In the genomic region with DNA sequence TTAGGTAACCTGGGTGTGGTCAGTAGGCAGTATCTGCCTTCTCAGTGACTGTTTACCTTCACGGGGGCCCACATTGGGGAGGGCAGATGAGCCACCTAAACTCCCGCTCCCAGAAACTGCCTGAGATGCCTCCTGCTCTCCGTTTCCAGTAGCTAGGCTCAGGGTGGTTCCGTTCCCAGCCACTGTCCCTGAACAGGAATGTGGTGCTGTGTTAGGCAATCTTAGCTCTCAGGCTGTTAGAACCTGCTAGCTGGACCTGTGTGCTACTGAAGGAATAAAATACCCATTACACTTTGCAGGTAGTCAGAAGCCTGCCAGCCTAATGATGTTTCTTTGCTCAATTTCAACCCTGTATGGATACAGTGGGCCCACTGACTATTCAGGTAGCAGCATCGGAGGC, we compare ENCODE assay signal across 19 mouse cellular contexts. TPM values are rescaled to one million over a fixed set of nuclear protein-coding genes. Genes with fewer than 3 reads are reported as not detected.
DNase-seq lines count a peak whose midpoint lies in the region; ATAC-seq and TF ChIP-seq lines count a peak whose summit lies in the region.
"Had no signal": no experiment of that assay in that cellular context is flagged by ENCODE, and none has a peak within 500 bp of the region (broad histone marks: within the 10 kb centered on the region; RNA-seq: fewer than 3 reads in every experiment).

No protein-coding gene starts in this region.

- WGBS in heart, embryonic 11.5 days (ENCODE audit: insufficient replicate concordance), result 42% methylated on average over 5 of the region's 5 CpGs
- WGBS in intestine, embryonic 15.5 days, result 40% methylated on average over 5 of the region's 5 CpGs
- 33% methylated on average over 5 of the region's 5 CpGs for WGBS in intestine, postnatal 0 days
- WGBS in stomach, embryonic 16.5 days, result 47% methylated on average over 5 of the region's 5 CpGs
- WGBS in stomach, postnatal 0 days, result 39% methylated on average over 5 of the region's 5 CpGs

- no peak for ATAC-seq in heart, embryonic 11.5 days (replicated peaks; ENCODE audit: insufficient number of reproducible peaks, low FRiP score, low TSS enrichment)
- ATAC-seq in intestine, embryonic 15.5 days, result peak; percentile 32; the same call in 1 of the 2 replicates
- ATAC-seq in intestine, postnatal 0 days, result no peak
- no peak for ATAC-seq in stomach, embryonic 16.5 days (ENCODE audit: insufficient read depth, low FRiP score)
- no peak; the same call in 1 of the 2 replicates for ATAC-seq in stomach, postnatal 0 days (ENCODE audit: low FRiP score, low TSS enrichment)
- ATAC-seq: midbrain, embryonic 13.5 days had no signal

- no peak for TF ChIP-seq EP300 in stomach, postnatal 0 days (optimal IDR thresholded peaks at IDR 0.05)

- no peak overlapping the region for H3K27ac ChIP-seq in heart, embryonic 11.5 days (ENCODE audit: low read depth, low read length)
- no peak overlapping the region for H3K27ac ChIP-seq in intestine, embryonic 15.5 days
- H3K27ac ChIP-seq in intestine, postnatal 0 days (ENCODE audit: low read depth, low read length), result no peak overlapping the region
- 0 out of 2 replicates have a peak overlapping the region, but pooled peaks have one; percentile 6 for H3K27ac ChIP-seq in stomach, embryonic 16.5 days (ENCODE audit: low read length)
- no peak overlapping the region for H3K27ac ChIP-seq in stomach, postnatal 0 days (replicated peaks)
- H3K27ac ChIP-seq: hindbrain, embryonic 12.5 days; midbrain, embryonic 13.5 days had no signal

- DNase-seq in heart, postnatal 36 days, result no peak
- no peak for DNase-seq in stomach, postnatal 0 days (ENCODE audit: low spot score)
- no peak for DNase-seq in retina, embryonic 14.5 days (ENCODE audit: low spot score)
- DNase-seq: adrenal gland, postnatal 25 days; cerebellum, adult 8-10 months; cerebellum, postnatal 36 days; embryo, embryonic 11 days; gastrocnemius, postnatal 25 days; kidney, adult 8-10 months; kidney, postnatal 10 days; lung, adult 18-20 months; lung, postnatal 14 days; right cerebral cortex, postnatal 14 days had no signal

- no peak for TF ChIP-seq CTCF in intestine, postnatal 0 days (IDR thresholded peaks at IDR 0.05; ENCODE audit: low read depth)
- no peak for TF ChIP-seq CTCF in stomach, postnatal 0 days (IDR thresholded peaks at IDR 0.05; ENCODE audit: low read depth)

- intact Hi-C loops in heart, postnatal 36 days (cut with DNase I), result no loop called here

- peaks cover 54% of the 10 kb centered on the region for H3K4me1 ChIP-seq in heart, embryonic 11.5 days (ENCODE audit: control insufficient read depth, insufficient read depth, low read length)
- peaks cover 38% of the 10 kb centered on the region for H3K4me1 ChIP-seq in intestine, embryonic 15.5 days (replicated peaks)
- H3K4me1 ChIP-seq in intestine, postnatal 0 days (replicated peaks; ENCODE audit: control insufficient read depth, insufficient read depth, low read length), result 0 out of 2 replicates have a peak, but pooled peaks cover 4% of the 10 kb centered on the region
- peaks cover 32% of the 10 kb centered on the region; the same call in 1 of the 2 replicates for H3K4me1 ChIP-seq in stomach, embryonic 16.5 days (ENCODE audit: control insufficient read depth, insufficient read depth, low read length)
- H3K4me1 ChIP-seq in stomach, postnatal 0 days (replicated peaks; ENCODE audit: control insufficient read depth, insufficient read depth), result peaks cover 5% of the 10 kb centered on the region

- H3K4me3 ChIP-seq in heart, embryonic 11.5 days (ENCODE audit: low read depth, low read length), result no peak overlapping the region
- no peak overlapping the region for H3K4me3 ChIP-seq in intestine, embryonic 15.5 days (replicated peaks)
- no peak overlapping the region for H3K4me3 ChIP-seq in intestine, postnatal 0 days (ENCODE audit: low read depth, low read length)
- no peak overlapping the region for H3K4me3 ChIP-seq in stomach, embryonic 16.5 days (replicated peaks; ENCODE audit: low read length)
- H3K4me3 ChIP-seq in stomach, postnatal 0 days (ENCODE audit: low read depth, low read length), result no peak overlapping the region
- H3K4me3 ChIP-seq: hindbrain, embryonic 12.5 days; midbrain, embryonic 13.5 days had no signal

- H3K9me3 ChIP-seq in heart, embryonic 11.5 days (replicated peaks; ENCODE audit: control insufficient read depth, low read length), result no peaks in the 10 kb centered on the region
- no peaks in the 10 kb centered on the region for H3K9me3 ChIP-seq in intestine, embryonic 15.5 days
- H3K9me3 ChIP-seq in intestine, postnatal 0 days (ENCODE audit: control insufficient read depth), result no peaks in the 10 kb centered on the region
- no peaks in the 10 kb centered on the region for H3K9me3 ChIP-seq in stomach, embryonic 16.5 days (replicated peaks; ENCODE audit: control insufficient read depth, low read length)
- no peaks in the 10 kb centered on the region for H3K9me3 ChIP-seq in stomach, postnatal 0 days (ENCODE audit: control insufficient read depth, low read length)
- H3K9me3 ChIP-seq: hindbrain, embryonic 12.5 days; midbrain, embryonic 13.5 days had no signal

- H3K36me3 ChIP-seq in heart, embryonic 11.5 days (ENCODE audit: control insufficient read depth, insufficient read depth, low read length), result no peaks in the 10 kb centered on the region
- H3K36me3 ChIP-seq in intestine, embryonic 15.5 days, result no peaks in the 10 kb centered on the region
- H3K36me3 ChIP-seq in intestine, postnatal 0 days (ENCODE audit: control insufficient read depth, insufficient read depth), result no peaks in the 10 kb centered on the region
- H3K36me3 ChIP-seq in stomach, embryonic 16.5 days (ENCODE audit: control insufficient read depth, insufficient read depth, low read length), result no peaks in the 10 kb centered on the region
- H3K36me3 ChIP-seq in stomach, postnatal 0 days (ENCODE audit: control insufficient read depth, insufficient read depth, low read length), result no peaks in the 10 kb centered on the region
- H3K36me3 ChIP-seq: hindbrain, embryonic 12.5 days; midbrain, embryonic 13.5 days had no signal

- H3K4me2 ChIP-seq in heart, embryonic 11.5 days, result no peak overlapping the region; the same call in 1 of the 2 replicates
- no peak overlapping the region for H3K4me2 ChIP-seq in intestine, embryonic 15.5 days (replicated peaks)
- no peak overlapping the region for H3K4me2 ChIP-seq in intestine, postnatal 0 days (replicated peaks; ENCODE audit: low read depth)
- no peak overlapping the region for H3K4me2 ChIP-seq in stomach, embryonic 16.5 days (ENCODE audit: low read depth, low read length)
- H3K4me2 ChIP-seq in stomach, postnatal 0 days (replicated peaks; ENCODE audit: low read depth), result no peak overlapping the region
- H3K4me2 ChIP-seq: hindbrain, embryonic 12.5 days; midbrain, embryonic 13.5 days had no signal

- peak overlapping the region; percentile 43; the same call in 1 of the 2 replicates for H3K9ac ChIP-seq in heart, embryonic 11.5 days (ENCODE audit: low read depth, low read length)
- no peak overlapping the region for H3K9ac ChIP-seq in intestine, embryonic 15.5 days
- no peak overlapping the region for H3K9ac ChIP-seq in intestine, postnatal 0 days (ENCODE audit: low read depth, low read length)
- H3K9ac ChIP-seq in stomach, embryonic 16.5 days (ENCODE audit: low read length), result no peak overlapping the region
- H3K9ac ChIP-seq in stomach, postnatal 0 days (ENCODE audit: low read length), result no peak overlapping the region
- H3K9ac ChIP-seq: hindbrain, embryonic 12.5 days; midbrain, embryonic 13.5 days had no signal

- no peaks in the 10 kb centered on the region for H3K27me3 ChIP-seq in heart, embryonic 11.5 days (ENCODE audit: control insufficient read depth, insufficient read depth, low read length)
- no peaks in the 10 kb centered on the region for H3K27me3 ChIP-seq in intestine, embryonic 15.5 days (replicated peaks)
- no peaks in the 10 kb centered on the region for H3K27me3 ChIP-seq in intestine, postnatal 0 days (replicated peaks; ENCODE audit: control insufficient read depth, insufficient read depth, low read length)
- H3K27me3 ChIP-seq in stomach, embryonic 16.5 days (ENCODE audit: control insufficient read depth, insufficient read depth, low read length), result no peaks in the 10 kb centered on the region
- H3K27me3 ChIP-seq in stomach, postnatal 0 days (ENCODE audit: control insufficient read depth, insufficient read depth, low read length), result no peaks in the 10 kb centered on the region
- H3K27me3 ChIP-seq: hindbrain, embryonic 12.5 days had no signal

RNA-seq across cellular contexts. Expression of a gene that starts 37.8 kb away (rescaled TPM):
- 45.3 and 48.9 TPM in 2 replicates for polyA plus RNA-seq in heart, embryonic 11.5 days (2014; fragmentation: Nextera tagmentation; extraction: Ambion mirVana)
- total RNA-seq in heart, postnatal 36 days (2021), result 10 to 100 TPM in 1 of 2 experiments, 1 to 10 TPM in 1; 9.5 to 10.7 TPM
- polyA plus RNA-seq in intestine, embryonic 15.5 days (2015; fragmentation: Nextera tagmentation; extraction: Ambion mirVana), result 35.4 and 36.3 TPM in 2 replicates
- 28.7 and 32.7 TPM in 2 replicates for polyA plus RNA-seq in intestine, postnatal 0 days (2015; fragmentation: Nextera tagmentation; extraction: Ambion mirVana)
- polyA plus RNA-seq in stomach, embryonic 16.5 days (2015; fragmentation: Nextera tagmentation; extraction: Ambion mirVana), result 41.4 and 44.0 TPM in 2 replicates
- 37.1 and 39.1 TPM in 2 replicates for polyA plus RNA-seq in stomach, postnatal 0 days (2015; fragmentation: Nextera tagmentation; extraction: Ambion mirVana)
